Mouse (Mus musculus): ENCODE measurements at regions not wholly inside any gene's neighbourhood (a gene's known extent, or its start where the extent isn't known, plus 50 kb on each side); places are given as distances from the start of the nearest gene placed in this dataset.

DNA sequence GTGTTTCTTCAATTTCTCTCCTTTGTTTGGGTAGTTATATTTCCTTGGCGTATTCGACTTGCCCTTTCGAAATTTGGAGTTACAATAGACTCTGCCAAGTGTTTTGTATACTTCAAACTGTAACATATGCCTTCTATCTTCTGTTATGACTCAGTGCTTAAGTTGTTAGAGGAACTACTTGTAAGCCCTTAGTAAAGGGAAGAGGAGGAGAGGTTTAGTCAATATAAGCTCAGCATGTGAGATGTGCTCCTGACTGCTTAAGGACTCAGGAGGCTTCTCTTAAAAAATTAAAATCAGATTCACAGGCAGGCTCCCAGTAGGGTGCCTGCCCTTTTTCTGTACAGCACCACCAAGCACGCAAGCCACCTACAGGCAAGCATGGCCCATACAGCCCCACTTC lies 69.2 kb upstream of the Hypm start:
- Histone ChIP-seq H3K4me2 (ENCODE audit: low read depth) (no peak overlapping the region), H3K4me3 (no peak overlapping the region), H3ac (ENCODE audit: control insufficient read depth, insufficient read length) (no peak overlapping the region), H3K79me2 (ENCODE audit: control insufficient read depth, insufficient read depth) (no peaks in the 10 kb centered on the region), H3K36me3 (ENCODE audit: control insufficient read depth, insufficient read depth) (no peaks in the 10 kb centered on the region), H3K27me3 (ENCODE audit: control insufficient read depth, insufficient read depth, insufficient read length) (no peaks in the 10 kb centered on the region)
- no peak for TF ChIP-seq REST (IDR thresholded peaks at IDR 0.05; ENCODE audit: insufficient read depth, insufficient read length)
- no peak for TF ChIP-seq MAX (IDR thresholded peaks at IDR 0.05; ENCODE audit: low read depth)
- no peak for TF ChIP-seq TCF12 (IDR thresholded peaks at IDR 0.05; ENCODE audit: insufficient read depth, poor library complexity, severe bottlenecking)
- TF ChIP-seq MYOD1 (IDR thresholded peaks at IDR 0.05; ENCODE audit: control insufficient read depth in 1 of 3, insufficient read length in 2 of 3, low read depth in 2 of 3) = no peak
- no peak for TF ChIP-seq MYOG (IDR thresholded peaks at IDR 0.05; ENCODE audit: control insufficient read depth in 1 of 3, insufficient read depth in 1 of 3, insufficient read length in 2 of 3, low read depth in 2 of 3)
- TF ChIP-seq SRF (IDR thresholded peaks at IDR 0.05; ENCODE audit: control insufficient read depth, insufficient read length, low read depth) = no peak

GRCm38 (mm10) chrX:9789542-9789941 lies 57.2 kb upstream of the Hypm start:
- no peak overlapping the region for H3K4me3 ChIP-seq
- no peak overlapping the region for H3ac ChIP-seq (ENCODE audit: control insufficient read depth, insufficient read length)
- H3K4me2 ChIP-seq (ENCODE audit: low read depth) = no peak overlapping the region
- TF ChIP-seq SRF (IDR thresholded peaks at IDR 0.05; ENCODE audit: control insufficient read depth, insufficient read length, low read depth) (no peak), E2F4 (IDR thresholded peaks at IDR 0.05; ENCODE audit: insufficient read depth) (no peak), CEBPB (IDR thresholded peaks at IDR 0.05; ENCODE audit: insufficient read depth, poor library complexity, severe bottlenecking) (no peak), POLR2A (IDR thresholded peaks at IDR 0.05; ENCODE audit: insufficient read length, low read depth) (no peak)
- no peaks in the 10 kb centered on the region for H3K27me3 ChIP-seq (ENCODE audit: control insufficient read depth, insufficient read depth, insufficient read length)
- H3K79me2 ChIP-seq (ENCODE audit: control insufficient read depth, insufficient read depth) = no peaks in the 10 kb centered on the region
- no peaks in the 10 kb centered on the region for H3K36me3 ChIP-seq (ENCODE audit: control insufficient read depth, insufficient read depth)

Measured in myocyte (in vitro differentiated cells).